Mouse (Mus musculus) hindbrain, embryonic 10.5 days (tissue): ENCODE results near the gene Abcc6. TPM values are rescaled to one million over a fixed set of nuclear protein-coding genes. Genes with fewer than 3 reads are reported as not detected.

Experiments
- DNase-seq: peaks from one replicate; pipeline ENCODE4 v3.0.0-alpha.2; 2017; ENCODE audit warnings: low spot score
- H3K27ac ChIP-seq: fragments of 300-500 bp; sonication (generic); 2 replicates; pipeline ENCODE4 v1.5.1; 2016; ENCODE audit warnings: mild to moderate bottlenecking, moderate library complexity
- H3K27me3 ChIP-seq: fragments of 300-500 bp; sonication (generic); 2 replicates; pipeline ENCODE4 v1.6.1; 2016; ENCODE audit warnings: mild to moderate bottlenecking; ENCODE audit not compliant: poor library complexity, insufficient read depth, severe bottlenecking
- H3K36me3 ChIP-seq: fragments of 300-500 bp; sonication (generic); 2 replicates; pipeline ENCODE4 v1.6.1; 2016; ENCODE audit warnings: mild to moderate bottlenecking, moderate library complexity
- H3K4me1 ChIP-seq: fragments of 300-500 bp; sonication (generic); replicated peaks from 2 replicates; pipeline ENCODE4 v1.6.1; 2016; ENCODE audit warnings: mild to moderate bottlenecking
- H3K4me3 ChIP-seq: fragments of 300-500 bp; sonication (generic); 2 replicates; pipeline ENCODE4 v1.5.1; 2016; ENCODE audit warnings: mild to moderate bottlenecking, moderate library complexity
- H3K9me3 ChIP-seq: fragments of 300-500 bp; sonication (generic); 2 replicates; pipeline ENCODE4 v1.6.1; 2016; ENCODE audit warnings: mild to moderate bottlenecking, moderate library complexity
- WGBS: fragments of 180-500 bp; shearing (Covaris S2); methylation state at CpG from one replicate; pipeline ENCODE4 v1.1.7; 2016; 5-methylcytosine and 5-hydroxymethylcytosine counted together
- polyA plus RNA-seq: library from polyadenylated mRNA; unstranded; fragments of >200 nt; fragmentation: Nextera tagmentation; extraction: Ambion mirVana; gene quantifications from 2 replicates; pipeline ENCODE4 v1.2.1, GENCODE M21; 2016

Abcc6 gene
- polyA plus RNA-seq, 1 experiment from 2014 or later: 0.20 TPM

DNA sequence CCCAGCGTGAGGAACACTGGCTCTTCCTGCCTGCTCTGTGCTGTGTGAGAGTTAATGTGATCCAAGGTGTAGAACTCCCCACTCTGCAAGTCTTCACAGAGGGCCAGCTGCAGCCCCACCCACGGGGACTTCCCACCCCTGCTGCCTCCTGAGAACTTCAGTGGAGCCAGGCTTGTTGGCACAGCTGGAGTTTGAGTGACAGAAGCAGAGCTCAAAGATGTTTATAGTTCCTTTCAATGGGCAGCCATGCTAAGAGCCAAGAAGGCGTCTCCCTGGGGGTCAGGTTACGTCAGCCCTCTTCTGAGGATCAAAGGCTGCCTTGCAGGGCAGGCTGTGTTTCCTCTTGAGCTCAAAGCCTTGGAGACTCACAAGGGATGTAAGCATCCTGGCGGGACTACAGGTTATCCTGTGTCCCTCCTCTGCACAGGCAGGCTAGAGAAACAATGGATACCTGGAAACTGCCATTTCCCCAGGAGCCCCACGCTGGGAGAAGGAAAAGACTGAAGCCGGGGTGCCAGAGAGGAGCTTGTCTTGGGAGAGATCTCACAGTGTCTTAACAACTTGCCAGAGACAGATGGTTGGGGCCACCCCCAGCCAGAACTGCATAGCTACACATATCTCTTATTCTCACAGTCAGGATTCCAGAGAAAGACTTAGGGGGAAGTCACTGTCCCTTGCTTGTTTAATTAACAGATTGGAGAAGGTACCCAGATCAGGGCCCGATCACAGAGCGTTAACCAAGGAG is 16.7 kb downstream of the Abcc6 start:
- peak overlapping the region; percentile 16; the same call in 1 of the 2 replicates for H3K4me3 ChIP-seq
- WGBS: 9% methylated on average over 9 of the region's 9 CpGs
- H3K36me3 ChIP-seq: no peaks in the 10 kb centered on the region
- H3K27ac ChIP-seq: peak overlapping the region; percentile 77
- peak; percentile 64 for DNase-seq
- H3K9me3 ChIP-seq: no peaks in the 10 kb centered on the region
- no peaks in the 10 kb centered on the region for H3K27me3 ChIP-seq
- H3K4me1 ChIP-seq: peaks cover 30% of the 10 kb centered on the region

DNA sequence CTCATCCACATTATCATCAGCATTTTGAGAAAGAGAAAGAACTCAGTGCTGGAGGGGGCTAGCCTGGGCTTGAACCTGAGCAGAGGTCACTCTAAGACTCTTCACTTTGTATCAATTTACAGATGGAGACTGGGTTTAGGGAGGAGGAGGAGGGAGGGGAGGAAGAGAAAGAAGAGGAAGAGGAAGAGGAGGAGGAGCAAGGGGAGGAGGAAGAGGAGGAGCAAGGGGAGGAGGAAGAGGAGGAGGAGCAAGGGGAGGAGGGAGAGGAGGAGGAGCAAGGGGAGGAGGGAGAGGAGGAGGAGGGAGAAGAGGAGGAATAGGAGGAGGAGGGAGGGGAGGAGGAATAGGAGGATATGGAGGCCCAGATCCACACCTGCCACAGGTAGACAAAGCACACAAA is 18.0 kb downstream of the Abcc6 start:
- Histone ChIP-seq H3K4me3 (no peak overlapping the region), H3K27ac (no peak overlapping the region; the same call in 1 of the 2 replicates), H3K9me3 (0 out of 2 replicates have a peak, but pooled peaks cover under 1% of the 10 kb centered on the region), H3K36me3 (no peaks in the 10 kb centered on the region), H3K4me1 (peaks cover 24% of the 10 kb centered on the region), H3K27me3 (no peaks in the 10 kb centered on the region)
- no peak for DNase-seq

DNA sequence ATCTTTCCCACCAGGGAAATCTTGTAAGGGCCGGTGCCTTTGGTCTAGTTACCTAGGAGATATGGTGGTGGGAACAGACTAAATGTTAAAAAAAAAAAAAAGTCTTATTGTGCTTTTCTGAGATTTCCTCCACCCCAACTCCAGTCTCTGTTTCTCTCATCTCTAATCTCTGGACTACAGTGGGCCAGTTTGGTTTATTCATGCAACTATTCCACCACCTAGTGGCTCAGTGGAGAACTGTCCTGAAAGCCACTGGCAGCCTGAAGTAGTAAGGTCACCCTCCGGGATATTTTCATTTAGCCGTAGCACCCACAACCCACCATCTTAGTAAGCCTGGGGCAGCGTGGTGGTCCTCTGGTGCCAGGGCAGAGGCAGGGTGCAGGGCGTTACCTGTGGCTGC is 20.5 kb downstream of the Abcc6 start:
- Histone ChIP-seq H3K4me1 (peaks cover 33% of the 10 kb centered on the region), H3K36me3 (no peaks in the 10 kb centered on the region), H3K9me3 (0 out of 2 replicates have a peak, but pooled peaks cover 4% of the 10 kb centered on the region), H3K27me3 (0 out of 2 replicates have a peak, but pooled peaks cover 5% of the 10 kb centered on the region), H3K4me3 (no peak overlapping the region), H3K27ac (no peak overlapping the region; the same call in 1 of the 2 replicates)
- DNase-seq: peak; percentile 67
- whole genome bisulfite sequencing: 23% methylated on average over 5 of the region's 5 CpGs

DNA sequence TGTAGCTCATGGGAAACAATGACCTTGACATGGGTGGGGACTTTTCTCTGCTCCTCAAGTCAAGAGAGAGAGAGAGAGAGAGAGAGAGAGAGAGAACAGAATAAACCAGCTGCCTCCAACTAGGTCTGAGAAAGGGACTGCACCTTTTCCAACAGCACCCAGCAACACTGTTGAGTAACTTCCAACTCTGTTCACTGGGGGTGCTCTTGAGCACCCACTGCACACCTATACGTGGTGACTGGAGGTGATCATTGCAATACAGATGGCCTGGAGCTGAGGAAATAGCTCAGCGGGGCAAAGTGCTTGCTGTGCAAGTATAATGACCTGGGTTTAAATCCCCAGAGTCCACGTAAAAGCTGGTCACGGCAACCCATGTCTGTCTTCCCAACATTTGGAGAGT is 27.4 kb downstream of the Abcc6 start:
- WGBS: 56% methylated on average over 4 of the region's 4 CpGs
- H3K27me3 ChIP-seq: 0 out of 2 replicates have a peak, but pooled peaks cover 5% of the 10 kb centered on the region
- no peak overlapping the region for H3K4me3 ChIP-seq
- H3K9me3 ChIP-seq: 0 out of 2 replicates have a peak, but pooled peaks cover 4% of the 10 kb centered on the region
- H3K27ac ChIP-seq: no peak overlapping the region
- no peak for DNase-seq
- peaks cover 10% of the 10 kb centered on the region; the same call in 1 of the 2 replicates for H3K4me1 ChIP-seq
- H3K36me3 ChIP-seq: no peaks in the 10 kb centered on the region

DNA sequence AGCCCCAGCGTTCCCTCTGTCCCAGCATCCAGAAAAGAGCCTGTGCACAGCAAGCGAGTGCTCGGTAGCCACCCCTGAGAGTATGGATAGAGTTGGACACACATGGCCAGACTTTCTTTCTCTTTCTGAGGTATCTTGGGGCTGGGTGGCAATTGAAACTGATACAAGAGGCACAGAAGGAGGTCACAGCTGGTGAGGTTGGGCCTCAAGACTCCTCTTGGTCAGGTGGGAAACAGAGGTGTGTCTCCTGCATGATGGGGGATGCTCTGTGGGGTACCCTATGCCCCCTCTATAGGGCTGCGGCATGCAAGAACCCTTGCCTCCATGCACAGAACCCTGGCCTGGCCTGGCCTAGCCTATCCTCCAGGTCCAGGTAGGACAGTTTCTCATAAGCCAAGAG is 29.5 kb downstream of the Abcc6 start:
- DNase-seq: no peak
- H3K27me3 ChIP-seq: 0 out of 2 replicates have a peak, but pooled peaks cover 5% of the 10 kb centered on the region
- H3K4me1 ChIP-seq: peaks cover 6% of the 10 kb centered on the region; the same call in 1 of the 2 replicates
- H3K9me3 ChIP-seq: no peaks in the 10 kb centered on the region
- no peak overlapping the region for H3K27ac ChIP-seq
- no peaks in the 10 kb centered on the region for H3K36me3 ChIP-seq
- H3K4me3 ChIP-seq: no peak overlapping the region
- 87% methylated on average over 4 of the region's 4 CpGs for WGBS

DNA sequence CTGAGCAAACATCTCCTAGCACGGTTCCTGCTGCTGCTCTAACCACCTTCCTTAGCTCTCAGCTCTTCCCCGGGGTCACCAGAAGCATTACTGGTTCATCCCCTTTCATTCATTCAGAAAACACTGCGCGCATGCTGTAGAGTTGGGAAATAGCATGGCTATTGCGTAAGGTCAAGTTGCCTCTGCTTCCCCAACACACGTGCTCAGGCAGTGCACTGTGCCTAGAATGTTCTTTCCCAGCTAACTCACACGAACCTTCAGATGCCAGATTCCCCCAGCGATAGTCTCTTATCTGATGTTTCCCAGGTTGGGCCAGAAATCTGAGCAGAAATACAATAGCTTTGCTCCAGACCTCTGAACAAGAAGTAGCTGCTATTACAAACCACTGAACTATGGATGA is 37.6 kb downstream of the Abcc6 start:
- Histone ChIP-seq H3K4me1 (no peaks in the 10 kb centered on the region), H3K27me3 (no peaks in the 10 kb centered on the region), H3K9me3 (no peaks in the 10 kb centered on the region), H3K27ac (no peak overlapping the region), H3K36me3 (no peaks in the 10 kb centered on the region), H3K4me3 (no peak overlapping the region)
- DNase-seq: no peak
- WGBS: 91% methylated on average over 8 of the region's 8 CpGs

DNA sequence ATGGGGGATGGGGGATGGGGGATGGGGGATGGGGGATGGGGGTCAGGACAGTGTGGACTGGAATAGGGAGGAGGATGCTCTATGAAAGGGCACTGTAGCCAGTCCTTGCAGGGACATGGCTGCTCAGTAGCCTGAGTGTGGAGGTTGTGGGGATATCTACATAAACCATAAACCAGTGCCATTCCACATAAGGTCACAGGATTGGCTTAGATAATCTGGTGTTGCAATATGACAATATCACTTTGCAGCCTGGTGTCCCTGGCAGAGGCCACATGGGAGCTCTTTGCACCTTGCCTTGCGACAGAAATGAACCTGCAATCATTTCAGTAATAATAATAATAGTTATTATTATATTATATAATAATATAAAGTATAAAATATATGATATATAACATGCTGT is 41.8 kb downstream of the Abcc6 start:
- H3K4me1 ChIP-seq: 0 out of 2 replicates have a peak, but pooled peaks cover 4% of the 10 kb centered on the region
- H3K27me3 ChIP-seq: no peaks in the 10 kb centered on the region
- no peaks in the 10 kb centered on the region for H3K36me3 ChIP-seq
- no peak overlapping the region for H3K4me3 ChIP-seq
- 86% methylated on average over 1 of the region's 1 CpGs for WGBS
- DNase-seq: no peak
- no peaks in the 10 kb centered on the region for H3K9me3 ChIP-seq
- no peak overlapping the region for H3K27ac ChIP-seq

DNA sequence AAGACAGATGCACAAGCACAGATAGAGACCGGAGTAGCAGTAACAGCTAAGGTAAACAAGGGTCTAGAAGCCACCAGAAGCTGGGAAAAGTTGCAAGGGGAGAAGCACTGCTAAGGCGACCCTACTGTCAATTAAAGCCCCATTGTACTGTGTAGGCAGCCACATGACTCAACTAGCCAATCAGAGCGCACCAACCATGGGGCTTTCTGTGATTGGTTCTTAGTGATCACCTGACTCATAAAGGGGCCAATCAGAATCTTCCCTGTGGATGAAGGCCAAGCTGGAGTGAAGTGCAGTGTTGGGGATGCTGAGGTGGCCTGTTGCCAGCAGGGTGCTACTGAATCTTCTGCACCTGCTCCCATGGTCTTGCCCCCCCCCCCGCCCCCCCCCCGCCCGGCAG is 43.2 kb downstream of the Abcc6 start:
- no peak for DNase-seq
- H3K4me3 ChIP-seq: no peak overlapping the region
- H3K9me3 ChIP-seq: no peaks in the 10 kb centered on the region
- H3K27me3 ChIP-seq: no peaks in the 10 kb centered on the region
- 0 out of 2 replicates have a peak, but pooled peaks cover 4% of the 10 kb centered on the region for H3K4me1 ChIP-seq
- no peak overlapping the region for H3K27ac ChIP-seq
- WGBS: 70% methylated on average over 6 of the region's 6 CpGs
- H3K36me3 ChIP-seq: no peaks in the 10 kb centered on the region

DNA sequence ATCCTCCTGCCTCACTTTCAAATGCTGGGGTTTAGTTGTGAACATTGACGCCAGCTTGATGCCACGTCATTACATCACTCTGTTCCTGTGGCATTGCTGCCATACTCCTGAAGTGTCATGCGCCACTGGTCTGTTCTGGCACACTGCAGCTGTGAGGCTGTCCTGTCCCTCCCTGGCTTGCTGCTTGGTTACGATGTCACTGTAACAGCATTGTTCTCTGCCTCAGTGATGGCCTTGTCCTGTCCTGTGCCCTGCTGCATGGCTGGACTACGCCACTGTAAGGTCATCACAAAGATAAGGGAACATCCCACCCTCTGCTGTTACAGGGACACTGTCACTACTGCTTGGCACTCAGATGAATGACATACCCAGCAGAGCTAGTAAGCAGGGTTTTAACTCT is 48.5 kb downstream of the Abcc6 start:
- no peak for DNase-seq
- Histone ChIP-seq H3K36me3 (no peaks in the 10 kb centered on the region), H3K4me1 (0 out of 2 replicates have a peak, but pooled peaks cover 4% of the 10 kb centered on the region), H3K4me3 (no peak overlapping the region), H3K27me3 (no peaks in the 10 kb centered on the region), H3K9me3 (no peaks in the 10 kb centered on the region), H3K27ac (no peak overlapping the region)
- WGBS: 83% methylated on average over 5 of the region's 5 CpGs

DNA sequence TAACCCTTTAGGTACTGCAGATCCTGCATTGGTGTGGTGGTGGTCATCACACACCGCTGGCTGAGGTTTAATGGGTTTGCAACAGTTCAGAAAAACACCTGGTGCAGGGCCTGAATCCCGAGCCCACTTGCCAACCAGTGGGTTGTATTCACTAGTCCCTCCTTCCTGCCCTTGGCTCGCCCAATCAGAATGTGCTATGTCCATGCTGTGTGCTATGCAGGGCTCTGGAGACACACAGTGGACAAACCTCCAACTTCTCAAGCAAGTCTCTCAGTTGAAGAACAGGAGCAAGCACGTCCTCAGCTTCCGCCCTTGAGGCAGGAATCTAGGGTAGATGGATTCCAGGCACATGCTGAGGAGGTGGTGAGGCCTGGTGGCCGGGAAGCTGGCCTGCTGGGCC is 55.6 kb downstream of the Abcc6 start:
- no peak overlapping the region for H3K4me3 ChIP-seq
- no peak for DNase-seq
- no peaks in the 10 kb centered on the region for H3K27me3 ChIP-seq
- H3K4me1 ChIP-seq: no peaks in the 10 kb centered on the region
- H3K36me3 ChIP-seq: no peaks in the 10 kb centered on the region
- whole genome bisulfite sequencing: 77% methylated on average over 6 of the region's 6 CpGs
- no peaks in the 10 kb centered on the region for H3K9me3 ChIP-seq
- no peak overlapping the region for H3K27ac ChIP-seq

DNA sequence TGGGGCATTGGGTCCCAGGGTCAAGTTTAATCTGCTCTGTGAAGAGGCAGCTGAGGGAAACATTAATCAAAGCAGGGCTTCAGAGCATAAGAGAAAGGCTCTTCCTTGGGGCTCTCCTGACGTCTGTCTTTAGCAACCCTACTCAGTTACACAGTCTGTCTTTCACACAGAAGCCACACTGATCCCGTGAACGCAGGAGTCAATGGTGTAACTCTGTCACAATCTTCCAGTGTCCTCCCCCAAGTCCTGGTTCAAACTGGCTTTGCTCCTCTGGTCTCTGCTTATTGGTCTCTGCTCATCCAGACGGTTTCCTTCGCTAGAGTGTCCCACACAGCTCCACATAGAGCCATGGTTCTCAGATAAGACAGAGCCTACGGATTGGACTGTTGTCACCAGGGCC is 56.0 kb downstream of the Abcc6 start:
- H3K4me3 ChIP-seq: no peak overlapping the region
- H3K4me1 ChIP-seq: no peaks in the 10 kb centered on the region
- H3K9me3 ChIP-seq: no peaks in the 10 kb centered on the region
- no peaks in the 10 kb centered on the region for H3K27me3 ChIP-seq
- no peaks in the 10 kb centered on the region for H3K36me3 ChIP-seq
- DNase-seq: no peak
- H3K27ac ChIP-seq: no peak overlapping the region
- WGBS: 77% methylated on average over 6 of the region's 6 CpGs

DNA sequence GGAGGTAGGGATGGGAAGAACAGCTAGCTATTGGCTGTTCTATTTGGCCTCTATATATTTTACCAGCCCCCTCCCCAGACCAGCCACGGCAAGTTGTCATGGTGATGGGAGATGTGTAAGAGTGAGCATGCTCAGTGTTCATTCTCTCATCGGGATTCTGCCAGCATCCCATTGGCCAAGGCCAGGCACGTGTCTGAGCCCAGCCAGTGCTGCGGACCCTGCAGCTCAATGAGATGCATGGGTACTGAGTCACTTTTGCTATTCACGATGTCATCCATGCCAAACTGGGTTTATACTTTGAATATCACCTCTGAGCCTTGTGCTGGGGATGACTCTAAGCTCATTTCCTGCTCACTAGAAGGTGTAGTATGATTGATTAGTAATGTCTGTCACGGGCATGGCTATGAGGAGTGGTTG is 56.8 kb downstream of the Abcc6 start:
- 82% methylated on average over 6 of the region's 6 CpGs for WGBS

DNA sequence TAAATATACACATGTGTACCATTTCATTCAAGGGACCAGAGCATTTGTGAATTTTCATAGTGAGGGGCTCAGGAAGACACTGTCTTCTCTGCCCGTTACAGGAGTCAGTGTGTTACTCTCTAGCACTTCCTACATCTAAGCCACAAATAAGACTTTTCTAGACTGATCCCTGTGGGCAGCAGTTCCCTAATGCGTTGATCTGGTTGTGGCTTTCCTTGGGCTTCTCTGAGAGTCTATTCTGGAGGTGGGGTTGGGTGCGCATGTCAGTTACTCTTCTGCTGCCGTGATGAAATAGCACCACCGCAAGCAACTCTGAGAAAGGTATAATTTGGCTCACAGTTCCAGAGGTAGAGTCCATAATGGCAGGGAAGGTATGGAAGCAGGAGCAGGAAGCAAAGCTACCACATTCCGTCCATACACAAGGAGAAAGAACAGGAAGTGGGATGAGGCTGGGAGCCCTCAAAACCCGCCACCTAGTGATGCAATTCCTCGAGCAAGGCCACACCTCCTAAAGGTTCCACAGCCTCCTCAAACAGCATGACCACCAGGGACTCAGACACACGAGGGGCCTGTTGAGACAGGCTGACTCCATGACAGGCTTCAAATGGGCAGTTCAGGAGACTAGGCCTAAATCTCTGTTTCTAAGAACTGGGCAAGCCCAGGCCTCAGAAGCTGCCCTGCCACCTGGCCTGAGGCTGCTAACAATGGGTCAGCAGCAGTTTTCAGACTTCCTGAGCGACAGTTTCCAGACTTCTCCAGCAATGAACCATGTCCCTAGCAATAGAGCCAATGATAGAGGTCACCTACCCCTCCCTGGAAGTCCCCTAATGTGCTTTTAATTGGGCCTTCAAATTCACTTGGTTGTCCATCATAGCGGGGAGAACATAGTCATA is 58.0 kb downstream of the Abcc6 start:
- no peaks in the 10 kb centered on the region for H3K36me3 ChIP-seq
- no peaks in the 10 kb centered on the region for H3K4me1 ChIP-seq
- H3K9me3 ChIP-seq: no peaks in the 10 kb centered on the region
- 86% methylated on average over 11 of the region's 11 CpGs for WGBS
- no peak for DNase-seq
- no peaks in the 10 kb centered on the region for H3K27me3 ChIP-seq
- H3K27ac ChIP-seq: no peak overlapping the region
- H3K4me3 ChIP-seq: no peak overlapping the region

More for the DNA sequence above, 56.8 kb downstream of the Abcc6 start:
- no peaks in the 10 kb centered on the region for H3K9me3 ChIP-seq
- H3K4me1 ChIP-seq: no peaks in the 10 kb centered on the region
- H3K4me3 ChIP-seq: no peak overlapping the region
- H3K27ac ChIP-seq: no peak overlapping the region
- DNase-seq: no peak
- H3K36me3 ChIP-seq: no peaks in the 10 kb centered on the region
- H3K27me3 ChIP-seq: no peaks in the 10 kb centered on the region
